Mouse (Mus musculus): ENCODE results near the gene Casp6.

- TF ChIP-seq CTCF (IDR thresholded peaks at IDR 0.05; ENCODE audit: low read depth) = no peak
- TF ChIP-seq EP300 (IDR thresholded peaks at IDR 0.05; ENCODE audit: low read depth) = no peak
Measured at GRCm38 (mm10) chr3:129879913-129880312, 21.3 kb upstream of the Casp6 start.

Data from liver, embryonic 14.5 days (tissue).